Mouse (Mus musculus) cerebellum, adult 2 months (tissue): ENCODE data around the gene Pds5a. TPM values are rescaled to one million over a fixed set of nuclear protein-coding genes. Genes with fewer than 3 reads are reported as not detected.

ENCODE experiments used
- DNase-seq, 2 experiments: peaks; one replicate each; pipeline ENCODE4 v3.0.0; 2021
- H3K27ac ChIP-seq: fragments of 200-500 bp; 2 replicates; pipeline ENCODE4 v1.5.1; 2012; ENCODE audit warnings: low read length, control low read depth, inconsistent platforms; ENCODE audit not compliant: insufficient read depth
- H3K27me3 ChIP-seq: fragments of 200-500 bp; 2 replicates; pipeline ENCODE4 v1.6.1; 2012; ENCODE audit warnings: inconsistent platforms, mild to moderate bottlenecking, low read length, moderate library complexity; ENCODE audit not compliant: control insufficient read depth, insufficient read depth
- H3K4me1 ChIP-seq: fragments of 200-500 bp; 2 replicates; pipeline ENCODE4 v1.6.1; 2011; ENCODE audit warnings: low read length; ENCODE audit not compliant: control insufficient read depth, insufficient read depth
- H3K4me3 ChIP-seq: fragments of 200-500 bp; replicated peaks from 2 replicates; pipeline ENCODE3; 2011; ENCODE audit warnings: mild to moderate bottlenecking, low read depth, low read length, control low read depth; ENCODE audit not compliant: insufficient read depth
- CTCF ChIP-seq: fragments of 200-500 bp; IDR thresholded peaks from 2 replicates; pipeline ENCODE4 v1.5.1; 2011; ENCODE audit warnings: low read depth, mild to moderate bottlenecking, control low read depth, low read length, moderate library complexity, borderline replicate concordance; ENCODE audit not compliant: insufficient read depth
- POLR2A ChIP-seq: fragments of 200-500 bp; IDR thresholded peaks from 2 replicates; pipeline ENCODE4 v1.6.1; 2011; ENCODE audit warnings: low read length, control low read depth, borderline replicate concordance; ENCODE audit not compliant: insufficient read depth
- WGBS: fragments of 180-500 bp; shearing (Covaris S2); methylation state at CpG from one replicate; pipeline ENCODE4 v1.1.7; 2018; 5-methylcytosine and 5-hydroxymethylcytosine counted together
- polyA plus RNA-seq: library from polyadenylated mRNA; depleted of rRNA; stranded (reverse); fragments of >200 nt; gene quantifications from 2 replicates; pipeline ENCODE4 v1.2.3, GENCODE M21; 2012; rRNA removed

Pds5a gene
- polyA plus RNA-seq, 1 experiment: 58.3 TPM

GRCm38 (mm10) chr5:65586291-65586690 is 111.8 kb downstream of the Pds5a start:
- Histone ChIP-seq H3K27me3 (no peaks in the 10 kb centered on the region), H3K4me1 (no peaks in the 10 kb centered on the region), H3K27ac (no peak overlapping the region), H3K4me3 (no peak overlapping the region)
- WGBS: 91% methylated on average over 5 of the region's 5 CpGs
- TF ChIP-seq CTCF: no peak
- no peak for TF ChIP-seq POLR2A
- DNase-seq: no peak

- Histone ChIP-seq H3K27me3 (no peaks in the 10 kb centered on the region), H3K4me3 (no peak overlapping the region), H3K27ac (no peak overlapping the region), H3K4me1 (no peaks in the 10 kb centered on the region)
- WGBS: 88% methylated on average over 3 of the region's 3 CpGs
- no peak for DNase-seq
- no peak for TF ChIP-seq CTCF
- no peak for TF ChIP-seq POLR2A
These were observed 119.5 kb downstream of the Pds5a start for GRCm38 (mm10) chr5:65578545-65578944.

- DNase-seq: no peak
These were observed 122.2 kb downstream of the Pds5a start for GRCm38 (mm10) chr5:65575896-65576295.

GRCm38 (mm10) chr5:65574876-65575275 is 123.2 kb downstream of the Pds5a start:
- no peaks in the 10 kb centered on the region for H3K4me1 ChIP-seq
- H3K4me3 ChIP-seq: no peak overlapping the region
- no peak for TF ChIP-seq POLR2A
- no peak for TF ChIP-seq CTCF

More at GRCm38 (mm10) chr5:65575896-65576295, 122.2 kb downstream of the Pds5a start:
- WGBS: 60% methylated on average over 2 of the region's 2 CpGs
- H3K27ac ChIP-seq: no peak overlapping the region
- no peak overlapping the region for H3K4me3 ChIP-seq
- TF ChIP-seq CTCF: no peak
- no peak for TF ChIP-seq POLR2A
- H3K27me3 ChIP-seq: no peaks in the 10 kb centered on the region
- no peaks in the 10 kb centered on the region for H3K4me1 ChIP-seq

DNA sequence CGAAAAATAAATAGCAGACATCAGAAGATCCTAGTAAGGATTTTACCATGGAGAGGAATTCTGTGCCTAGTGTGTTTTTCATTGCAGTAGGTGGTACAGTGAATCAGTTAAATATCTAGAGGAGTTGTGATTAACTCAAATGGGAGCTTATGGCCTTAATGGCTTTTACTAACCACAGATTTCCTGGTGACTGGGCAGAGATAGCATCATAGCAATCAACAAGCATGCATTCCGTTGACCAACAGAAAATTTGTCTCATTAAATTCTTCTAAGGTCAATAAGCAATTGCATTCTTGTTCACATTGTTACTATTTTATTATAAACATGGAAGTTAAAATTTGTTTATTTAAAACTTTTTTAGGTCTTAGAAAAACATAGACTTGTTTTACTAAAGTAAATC is 132.6 kb downstream of the Pds5a start:
- Histone ChIP-seq H3K27ac (no peak overlapping the region), H3K4me1 (no peaks in the 10 kb centered on the region; the same call in 1 of the 2 replicates), H3K4me3 (no peak overlapping the region), H3K27me3 (no peaks in the 10 kb centered on the region)
- no peak for TF ChIP-seq CTCF
- TF ChIP-seq POLR2A: no peak
- WGBS: 84% methylated on average over 2 of the region's 2 CpGs
- no peak for DNase-seq

More at GRCm38 (mm10) chr5:65574876-65575275, 123.2 kb downstream of the Pds5a start:
- H3K27ac ChIP-seq: no peak overlapping the region
- H3K27me3 ChIP-seq: no peaks in the 10 kb centered on the region
- WGBS: 91% methylated on average over 2 of the region's 2 CpGs
- no peak for DNase-seq

DNA sequence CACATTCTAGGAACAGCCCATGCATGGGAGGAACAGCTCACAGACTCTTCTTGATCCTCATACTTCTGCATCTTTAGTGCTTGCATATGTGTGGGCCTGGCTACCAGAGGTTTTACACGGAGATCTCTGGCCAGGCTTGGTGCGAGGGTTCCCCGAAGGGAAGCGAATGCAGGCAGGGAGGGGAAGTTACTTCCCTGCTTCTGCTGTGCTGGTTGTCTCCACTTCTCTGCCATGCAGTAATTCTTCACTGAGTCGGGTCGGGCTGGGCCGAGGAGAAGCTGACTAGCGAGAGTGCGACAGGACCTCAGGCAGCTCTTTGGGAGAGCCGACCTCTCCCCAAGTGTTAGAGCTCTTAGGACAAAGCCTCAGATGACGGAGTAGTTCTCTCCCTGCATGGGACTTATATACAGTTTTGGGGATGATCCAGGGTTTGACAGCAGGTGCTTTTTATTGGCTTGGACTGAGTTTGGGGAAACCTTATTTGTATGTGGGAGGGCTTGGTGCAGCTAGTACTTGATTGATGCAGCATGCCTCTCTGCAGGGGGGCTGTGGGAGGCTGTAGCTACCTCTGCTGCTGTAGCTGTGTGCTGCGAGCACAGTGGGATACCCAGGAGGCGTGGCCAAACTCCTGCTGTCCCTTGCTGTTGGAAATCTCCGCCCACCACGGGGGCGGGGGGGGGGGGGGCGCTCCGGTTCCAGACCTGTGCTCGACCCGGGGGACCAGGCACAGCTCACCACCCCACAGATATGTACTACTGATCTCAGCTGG is 136.8 kb downstream of the Pds5a start:
- H3K4me3 ChIP-seq: no peak overlapping the region
- H3K27me3 ChIP-seq: no peaks in the 10 kb centered on the region
- H3K4me1 ChIP-seq: no peaks in the 10 kb centered on the region; the same call in 1 of the 2 replicates
- no peak for TF ChIP-seq POLR2A
- no peak for TF ChIP-seq CTCF
- peak; percentile 25 to 43 for DNase-seq
- 16% methylated on average over 20 of the region's 20 CpGs for WGBS
- no peak overlapping the region for H3K27ac ChIP-seq

DNA sequence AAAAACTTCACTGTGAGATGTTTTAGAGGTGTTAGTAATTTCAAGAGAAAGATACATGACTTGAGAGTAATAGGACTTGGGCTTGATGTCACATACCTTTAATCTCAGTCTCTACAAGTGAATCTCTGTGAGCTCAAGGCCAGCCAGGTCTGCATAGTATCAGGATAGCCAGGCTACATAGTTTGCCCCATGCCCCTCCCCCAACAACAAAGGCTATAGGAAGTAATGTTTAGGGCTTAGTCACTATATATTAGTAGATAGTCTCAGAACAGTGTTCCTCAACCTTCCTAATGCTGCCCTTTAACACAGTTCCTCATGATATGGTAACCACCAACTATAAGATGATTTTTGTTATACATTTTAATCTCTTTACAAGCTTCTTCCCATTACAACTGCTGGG is 141.0 kb downstream of the Pds5a start:
- H3K4me3 ChIP-seq: no peak overlapping the region
- H3K27ac ChIP-seq: no peak overlapping the region
- no peaks in the 10 kb centered on the region for H3K27me3 ChIP-seq
- no peak for DNase-seq
- TF ChIP-seq POLR2A (no peak), CTCF (no peak)
- H3K4me1 ChIP-seq: no peaks in the 10 kb centered on the region; the same call in 1 of the 2 replicates

Other genes starting within 250 kb of the Pds5a start
- gene Gm43552, start 205.4 kb downstream of the Pds5a start, polyA plus RNA-seq: 0.86 TPM in 1 of 2 replicates, not detected in the other
- 132 and 147 TPM in 2 replicates for gene Smim14, start 161.1 kb downstream of the Pds5a start, polyA plus RNA-seq
- gene Ube2k, start 161.0 kb downstream of the Pds5a start, polyA plus RNA-seq: 99.9 and 110 TPM in 2 replicates
- 5.4 and 5.7 TPM in 2 replicates for gene N4bp2, start 65.2 kb upstream of the Pds5a start, polyA plus RNA-seq
- 0.16 TPM in 2 replicates for gene Rhoh, start 162.9 kb upstream of the Pds5a start, polyA plus RNA-seq
- not detected in 2 replicates for gene Chrna9, start 236.6 kb upstream of the Pds5a start, polyA plus RNA-seq